Mouse (Mus musculus): ENCODE data around the gene Rnf126.

The Rnf126 gene

DNA sequence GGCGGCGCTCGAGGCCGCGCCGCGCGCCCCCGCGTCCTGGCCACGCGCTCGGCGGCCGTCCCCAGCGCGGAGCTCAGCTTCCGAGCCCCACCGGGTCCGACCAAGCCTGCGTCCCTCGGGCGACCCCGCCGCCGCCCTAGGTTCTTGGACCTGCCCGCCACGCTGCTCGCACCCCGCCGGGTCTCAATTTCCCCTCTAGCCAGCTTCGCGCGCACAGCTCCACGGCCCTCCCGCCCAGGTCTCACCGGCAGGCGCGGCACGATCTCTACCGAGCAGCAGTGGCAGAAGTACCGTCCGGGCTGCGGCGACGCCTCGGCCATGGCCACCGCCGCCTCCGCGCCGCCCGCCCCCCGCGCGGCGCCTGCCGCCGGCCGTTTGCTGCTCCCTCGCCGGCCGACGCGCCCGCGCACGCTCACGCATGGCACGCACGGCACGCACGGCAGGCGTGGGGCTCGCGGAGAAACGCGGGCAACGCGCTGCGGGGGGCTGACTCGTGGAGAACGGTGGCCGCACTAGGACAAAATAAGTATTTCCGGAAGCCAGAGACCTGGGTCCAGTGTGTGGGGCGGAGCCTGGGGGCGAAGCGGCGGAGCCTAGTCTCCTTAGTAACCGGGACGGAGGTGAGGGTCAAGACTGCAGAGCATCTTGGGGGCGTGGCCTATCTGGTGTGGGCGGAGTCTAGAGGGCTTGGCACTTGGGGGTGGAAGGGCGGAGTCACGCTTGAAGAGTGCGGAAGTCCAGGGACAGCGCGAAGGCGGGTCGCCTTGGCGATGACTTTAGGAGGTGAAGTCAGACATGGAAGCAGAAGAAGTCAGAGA, at the start of gene Rnf126:
Gene Rnf126 (minus strand): TSS at position 445 of the 818 bp plus-strand sequence.
- peak; percentile 100 for DNase-seq (ENCODE audit: low read depth, low spot score)

GRCm38 (mm10) chr10:79815671-79816494, 49.1 kb upstream of the Rnf126 start:
- no peak for DNase-seq (ENCODE audit: low read depth, low spot score)

DNA sequence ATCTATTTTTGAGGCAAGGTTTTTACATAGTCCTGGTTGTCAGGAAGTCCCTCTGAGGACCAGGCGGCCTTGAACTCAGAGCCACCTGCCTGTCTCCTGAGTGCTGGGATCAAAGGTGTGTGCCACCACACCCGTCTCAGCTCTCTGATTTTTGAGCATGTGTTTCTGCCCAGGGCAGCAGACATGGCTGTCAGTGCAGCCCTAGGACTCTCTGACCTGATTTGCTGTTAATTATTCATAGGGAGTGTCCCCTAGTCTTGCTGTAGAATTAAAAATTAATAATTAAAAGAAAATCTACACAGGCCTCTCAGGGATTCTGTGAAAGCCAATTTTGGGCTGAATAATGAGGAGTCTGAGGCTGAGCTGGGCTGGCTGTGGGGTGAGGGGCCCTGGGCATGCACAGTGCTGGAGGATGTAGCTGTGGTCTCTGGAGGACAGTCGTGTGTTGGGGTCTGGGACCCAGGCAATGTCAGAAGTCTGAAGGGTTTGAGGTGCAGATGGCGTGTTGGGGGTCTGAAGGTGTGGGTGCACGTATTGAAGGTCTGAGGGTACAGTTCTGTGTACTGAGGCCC, 47.6 kb upstream of the Rnf126 start:
- DNase-seq (ENCODE audit: low read depth, low spot score), result no peak

DNA sequence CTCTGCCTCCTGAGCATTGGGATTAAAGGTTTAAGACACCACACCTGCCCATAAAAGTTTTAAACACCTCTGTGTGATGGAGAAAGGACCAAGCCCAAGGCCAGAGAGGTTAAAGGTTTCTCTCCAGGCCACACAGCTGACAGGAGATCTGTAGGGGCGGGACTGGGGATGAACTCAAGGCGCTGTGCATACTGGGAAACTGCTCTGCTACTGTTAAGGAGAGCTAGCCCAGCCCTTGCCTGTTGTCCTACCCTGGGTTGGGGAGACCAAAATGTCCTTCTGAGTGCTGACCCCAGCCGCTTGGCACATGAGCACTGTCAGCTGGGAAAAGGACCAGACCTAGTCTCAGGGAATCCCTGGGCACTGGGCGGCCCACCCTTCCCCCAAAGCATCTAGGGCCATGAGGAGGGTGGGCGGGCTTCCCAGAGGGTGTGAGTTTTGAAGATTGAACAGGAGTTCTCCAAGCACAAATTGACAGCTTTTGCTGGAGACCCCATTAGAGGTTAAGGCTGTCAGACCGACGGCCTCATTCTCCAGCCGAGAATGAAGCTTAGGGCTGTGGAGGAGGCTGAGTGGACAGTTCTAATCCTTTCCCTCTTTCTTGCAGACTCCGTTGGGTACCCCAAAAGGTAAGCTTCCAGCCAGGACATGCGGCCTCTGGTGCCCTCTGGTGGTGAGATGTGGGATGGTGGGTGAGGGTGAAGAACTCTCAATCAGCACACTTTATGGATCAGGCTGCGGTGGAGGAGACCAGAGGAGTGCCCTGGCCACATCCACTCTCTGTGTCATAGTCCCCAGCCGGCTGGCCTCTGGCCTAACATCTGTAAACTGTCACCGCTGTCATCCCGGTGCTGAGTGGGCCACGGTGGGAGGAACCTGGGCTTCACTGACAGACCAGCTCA, 45.2 kb upstream of the Rnf126 start:
- peak; percentile 83 for DNase-seq (ENCODE audit: low read depth, low spot score)

DNA sequence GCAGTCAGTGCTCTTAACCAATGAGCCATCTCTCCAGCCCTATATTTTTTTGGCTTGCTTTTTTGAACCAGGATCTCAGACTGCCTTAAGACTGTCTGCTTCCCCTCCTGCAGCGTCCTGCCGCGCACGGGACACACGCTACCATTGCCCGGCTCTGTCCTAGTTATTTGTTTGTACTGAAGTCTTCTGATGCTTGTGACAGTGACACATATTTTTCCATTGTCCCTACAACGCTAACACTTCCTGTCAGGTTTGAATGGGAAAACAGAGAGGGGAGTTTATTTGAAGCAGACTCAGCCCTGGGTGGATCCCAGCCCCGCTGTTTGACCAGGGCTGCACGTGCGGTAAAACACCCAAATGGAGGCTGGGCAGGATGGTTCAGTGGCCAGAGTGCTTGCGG, 42.0 kb upstream of the Rnf126 start:
- no peak for DNase-seq (ENCODE audit: low read depth, low spot score)

- peak; percentile 24 for DNase-seq (ENCODE audit: low read depth, low spot score)
Measured at GRCm38 (mm10) chr10:79807826-79808225, 41.1 kb upstream of the Rnf126 start.

GRCm38 (mm10) chr10:79806972-79807371, 40.2 kb upstream of the Rnf126 start:
- no peak for DNase-seq (ENCODE audit: low read depth, low spot score)

DNA sequence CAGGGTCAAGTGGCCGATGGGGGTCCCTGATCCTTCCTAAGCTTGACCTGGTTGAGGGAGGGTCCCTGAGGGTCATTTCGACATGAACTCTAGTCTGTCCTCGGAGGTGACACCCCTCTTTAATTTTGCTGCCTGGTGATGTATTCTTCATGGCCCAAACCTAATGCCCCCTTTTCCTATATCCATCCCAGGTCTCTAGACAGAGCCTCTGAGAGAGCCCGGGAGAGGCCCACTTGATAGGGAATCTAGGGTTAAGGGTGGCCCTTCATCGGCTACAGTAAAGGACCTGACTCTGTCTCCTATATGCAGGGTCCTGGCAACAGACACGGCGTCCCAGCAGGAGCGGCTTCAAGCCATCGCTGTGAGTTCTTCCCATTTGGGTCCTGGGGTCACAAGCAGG, 39.6 kb upstream of the Rnf126 start:
- DNase-seq (ENCODE audit: low read depth, low spot score), result no peak

DNA sequence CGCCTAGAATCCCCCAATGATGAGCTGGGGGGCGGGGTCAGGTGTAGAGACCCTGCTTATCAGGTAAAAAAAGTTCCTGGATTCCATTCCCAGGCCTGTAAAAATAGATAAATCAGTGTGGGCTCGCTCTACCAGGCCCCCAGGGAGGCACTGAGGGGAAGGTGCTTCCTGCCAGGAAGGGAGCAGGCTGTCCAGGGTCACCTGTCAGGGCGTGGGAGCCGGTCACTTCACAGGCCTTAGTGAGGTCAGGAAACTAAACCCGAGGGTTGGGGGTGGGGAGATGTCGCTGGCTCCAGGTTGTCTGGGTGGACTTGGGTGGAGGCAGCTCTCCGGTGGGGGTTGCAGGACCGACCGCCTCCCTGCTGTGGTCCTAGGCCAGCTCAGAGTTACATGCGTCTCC, 38.9 kb upstream of the Rnf126 start:
- no peak for DNase-seq (ENCODE audit: low read depth, low spot score)

GRCm38 (mm10) chr10:79803716-79804323, 37.1 kb upstream of the Rnf126 start:
- DNase-seq (ENCODE audit: low read depth, low spot score), result peak; percentile 88

- no peak for DNase-seq (ENCODE audit: low read depth, low spot score)
Measured at GRCm38 (mm10) chr10:79802331-79802971, 35.7 kb upstream of the Rnf126 start.

DNA sequence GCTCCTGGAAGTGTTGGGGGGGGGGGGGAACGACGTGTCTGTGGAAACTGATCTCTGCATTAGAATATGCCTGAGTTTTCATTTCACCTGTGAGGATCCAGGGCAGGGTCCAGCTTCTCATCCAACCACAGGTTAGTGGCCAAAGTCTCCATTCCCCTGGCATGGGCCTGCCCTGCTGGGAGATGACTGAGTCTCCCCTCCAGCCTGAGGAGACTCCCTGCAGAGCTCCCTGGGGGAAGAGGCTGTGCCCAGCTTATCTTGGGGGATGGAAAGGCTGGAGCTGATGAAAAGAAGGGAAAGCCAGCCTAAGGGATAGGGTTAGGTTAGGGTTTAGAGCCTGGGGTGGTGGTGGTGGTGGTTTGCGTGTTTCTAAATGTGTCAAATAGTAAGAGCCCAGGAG, 35.1 kb upstream of the Rnf126 start:
- DNase-seq (ENCODE audit: low read depth, low spot score), result no peak

- no peak for DNase-seq (ENCODE audit: low read depth, low spot score)
Measured at GRCm38 (mm10) chr10:79800508-79800907, 33.8 kb upstream of the Rnf126 start.

GRCm38 (mm10) chr10:79798289-79798928, 31.7 kb upstream of the Rnf126 start:
- DNase-seq (ENCODE audit: low read depth, low spot score), result no peak

DNA sequence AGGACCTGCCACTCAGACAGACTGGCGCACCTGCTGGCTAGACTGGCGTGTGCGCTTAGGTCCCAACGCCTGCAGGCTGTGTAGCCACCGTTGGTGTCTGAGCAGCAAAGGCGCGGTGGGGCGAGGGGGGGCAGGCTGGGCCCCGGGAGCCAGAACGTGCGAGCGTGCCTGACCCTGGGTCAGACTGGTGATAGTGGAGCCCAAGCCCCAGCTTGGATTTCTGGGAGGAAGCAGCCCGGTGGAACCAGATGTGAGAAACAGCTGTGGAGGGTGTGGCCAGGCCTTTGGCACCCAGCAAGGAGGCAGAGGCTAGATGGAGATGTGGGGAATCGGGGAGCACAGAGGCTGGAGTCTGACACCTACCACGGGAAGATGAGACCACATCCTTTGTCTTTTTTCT, 30.6 kb upstream of the Rnf126 start:
- peak; percentile 19 for DNase-seq (ENCODE audit: low read depth, low spot score)

- no peak for DNase-seq (ENCODE audit: low read depth, low spot score)
Measured at GRCm38 (mm10) chr10:79795905-79796304, 29.2 kb upstream of the Rnf126 start.

DNA sequence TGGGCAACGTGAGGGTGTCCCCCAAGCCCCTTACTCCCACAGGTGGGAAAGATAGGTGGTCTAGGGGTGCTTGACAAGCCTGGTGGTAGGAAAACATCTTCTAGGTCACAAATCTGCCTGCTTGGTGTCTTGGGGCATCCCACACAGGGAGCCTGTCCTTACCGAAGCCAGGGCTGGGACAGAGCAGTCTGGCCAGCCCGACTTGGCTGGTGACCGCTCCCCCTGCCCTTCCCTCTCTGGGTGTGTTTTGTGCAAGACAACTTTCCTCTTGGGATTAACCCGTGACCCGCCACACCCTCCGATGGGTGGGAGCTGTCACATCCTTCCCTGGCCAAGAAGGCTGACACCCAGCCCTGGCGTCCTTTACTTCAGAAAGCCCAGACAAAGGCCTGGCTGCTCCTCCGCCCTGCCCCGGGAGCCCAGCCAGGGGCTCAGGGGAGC, 27.8 kb upstream of the Rnf126 start:
- no peak for DNase-seq (ENCODE audit: low read depth, low spot score)

GRCm38 (mm10) chr10:79793738-79794490, 27.2 kb upstream of the Rnf126 start:
- peak; percentile 40 for DNase-seq (ENCODE audit: low read depth, low spot score)
